Mouse (Mus musculus) neutrophil, adult 5-6 weeks (primary cell): ENCODE measurements around the gene Scimp. TPM values are rescaled to one million over a fixed set of nuclear protein-coding genes. Genes with fewer than 3 reads are reported as not detected.

Source experiments
- ATAC-seq: fragments of 151-379, 151-347 bp; 2 replicates; pipeline ENCODE4 v1.8.0; 2017; ENCODE audit warnings: mild to moderate bottlenecking, moderate TSS enrichment; ENCODE audit not compliant: insufficient number of reproducible peaks, poor library complexity, low FRiP score, severe bottlenecking; ENCODE audit errors: extremely low read depth
- total RNA-seq: library from RNA; stranded (forward); fragments of 200-1000 nt; gene quantifications from 2 replicates; pipeline ENCODE4 v1.2.3, GENCODE M21; 2017

The Scimp gene
- total RNA-seq, 1 experiment from 2014 or later = 25.1 TPM

DNA sequence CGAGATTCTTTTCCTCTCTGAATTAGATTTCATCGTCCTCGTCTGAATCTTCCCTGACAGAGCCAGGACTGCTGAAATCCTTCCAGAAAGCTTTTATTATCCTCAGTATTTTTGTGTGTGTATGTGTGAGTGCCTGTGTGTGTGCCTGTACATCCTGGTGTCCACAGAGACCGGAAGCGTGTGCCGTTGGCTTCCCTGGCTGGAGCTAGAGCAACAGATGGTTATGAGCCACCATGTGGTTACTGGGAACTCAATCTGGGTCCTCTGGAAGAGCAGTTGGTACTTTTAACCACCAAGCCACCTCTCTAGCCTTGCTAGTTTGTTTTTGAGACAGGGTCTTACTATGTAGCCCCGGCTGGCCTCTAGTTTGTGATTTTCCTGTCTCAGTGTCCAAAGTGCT is 70.3 kb downstream of the Scimp start:
- ATAC-seq = no peak

DNA sequence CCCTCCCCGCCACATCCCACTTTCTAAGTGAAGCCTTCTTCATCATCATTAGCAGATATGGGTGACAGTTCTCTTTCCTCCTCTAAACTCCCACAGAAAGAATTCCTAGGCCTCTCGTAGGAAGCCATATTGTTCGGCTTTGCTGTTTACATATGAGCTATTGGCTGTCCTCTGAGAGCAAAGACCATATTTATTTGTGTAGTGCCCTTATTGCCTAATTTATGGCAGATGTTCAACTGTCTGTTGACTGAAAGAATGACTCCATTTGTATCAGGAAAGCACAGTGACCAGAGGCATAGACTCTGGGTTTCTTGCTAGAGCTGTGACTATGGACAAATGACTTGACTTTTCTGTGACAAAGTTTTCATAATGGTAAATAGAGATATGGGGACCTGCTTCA is 70.8 kb downstream of the Scimp start:
- ATAC-seq = no peak

Other genes starting within 250 kb of the Scimp start
- gene Mink1, start 249.7 kb downstream of the Scimp start, total RNA-seq = 21.8 and 23.1 TPM in 2 replicates
- not detected in 2 replicates for gene 4930544D05Rik, start 196.7 kb downstream of the Scimp start, total RNA-seq
- gene Chrne, start 193.4 kb downstream of the Scimp start, total RNA-seq = 1.7 TPM in 1 of 2 replicates, not detected in the other
- 1.4 and 1.7 TPM in 2 replicates for gene Gp1ba, start 173.5 kb downstream of the Scimp start, total RNA-seq
- gene Rnf167, start 165.4 kb downstream of the Scimp start, total RNA-seq = 261 and 283 TPM in 2 replicates
- 75.8 and 82.8 TPM in 2 replicates for gene Slc25a11, start 165.1 kb downstream of the Scimp start, total RNA-seq
- gene Pfn1, start 157.9 kb downstream of the Scimp start, total RNA-seq = 683 and 728 TPM in 2 replicates
- gene Eno3, start 155.4 kb downstream of the Scimp start, total RNA-seq = 16.7 and 21.2 TPM in 2 replicates
- 49.2 and 55.3 TPM in 2 replicates for gene Spag7, start 143.2 kb downstream of the Scimp start, total RNA-seq
- gene Camta2, start 124.5 kb downstream of the Scimp start, total RNA-seq = 24.1 and 36.1 TPM in 2 replicates
- 0.37 TPM in 1 of 2 replicates, not detected in the other for gene Inca1, start 112.4 kb downstream of the Scimp start, total RNA-seq
- 27.6 and 28.0 TPM in 2 replicates for gene Kif1c, start 112.0 kb downstream of the Scimp start, total RNA-seq
- 2.6 and 2.8 TPM in 2 replicates for gene Zfp3, start 48.4 kb downstream of the Scimp start, total RNA-seq
- gene Rabep1, start 32.2 kb upstream of the Scimp start, total RNA-seq = 76.0 and 84.5 TPM in 2 replicates
- 133 and 141 TPM in 2 replicates for gene Nup88, start 157.4 kb upstream of the Scimp start, total RNA-seq
- 45.4 and 55.0 TPM in 2 replicates for gene Rpain, start 157.6 kb upstream of the Scimp start, total RNA-seq
- 13.3 and 14.7 TPM in 2 replicates for gene C1qbp, start 170.4 kb upstream of the Scimp start, total RNA-seq
- 20.7 and 21.8 TPM in 2 replicates for gene Dhx33, start 191.9 kb upstream of the Scimp start, total RNA-seq
- gene Mis12, start 207.0 kb upstream of the Scimp start, total RNA-seq = 16.8 and 20.4 TPM in 2 replicates
- gene Derl2, start 207.3 kb upstream of the Scimp start, total RNA-seq = 41.1 and 42.6 TPM in 2 replicates
- gene 6330403K07Rik, start 220.9 kb upstream of the Scimp start, total RNA-seq = not detected in 2 replicates